Mouse (Mus musculus) left cerebral cortex, postnatal 10 days (tissue): Measurements from ENCODE around the gene Tmem198b. TPM values are rescaled to one million over a fixed set of nuclear protein-coding genes. Genes with fewer than 3 reads are reported as not detected.
"Not testable (repeated sequence)": the region's sequence is repeated elsewhere in the genome, so short reads cannot be mapped to it uniquely, and the experiment has no call there.

Source experiments
- DNase-seq, 2 experiments: peaks; one replicate each; pipeline ENCODE4 v3.0.0; 2021 to 2022; ENCODE audit warnings: low spot score in 2 of 2, mixed read lengths in 1 of 2; ENCODE audit errors: extremely low spot score in 1 of 2
- intact Hi-C: fragments of 180-260 bp; cut with DNase I; formaldehyde crosslinking; loops from one replicate; pipeline ENCODE4 v1.15.1; 2025
- total RNA-seq, 2 experiments: library from RNA; stranded (reverse); gene quantifications; 2 replicates each; pipeline ENCODE4 v1.2.3; 2021

Gene Tmem198b
- 10 to 100 TPM; 12.2 to 12.5 TPM for total RNA-seq

- intact Hi-C loops = no loop called here
These were observed at the start of gene Tmem198b for GRCm38 (mm10) chr10:128804271-128805091. Gene Tmem198b (minus strand): TSS chr10:128804370.

GRCm38 (mm10) chr10:128850339-128850738 lies 46.2 kb upstream of the Tmem198b start:
- intact Hi-C loops = no loop called here
- no peak for DNase-seq

More at GRCm38 (mm10) chr10:128804271-128805091, at the start of gene Tmem198b:
- DNase-seq = peak; percentile 73 to 83

GRCm38 (mm10) chr10:128848426-128848825 lies 44.3 kb upstream of the Tmem198b start:
- intact Hi-C loops = loop anchor here (5.0 kb wide), 2 partner anchors 44 to 124 kb away; partner anchors contain the start of gene Gdf11
- no peak for DNase-seq

GRCm38 (mm10) chr10:128846664-128847063 lies 42.5 kb upstream of the Tmem198b start:
- DNase-seq = no peak
- intact Hi-C loops = loop anchor here (5.0 kb wide), 2 partner anchors 46 to 126 kb away; partner anchors contain the start of gene Gdf11

GRCm38 (mm10) chr10:128845516-128845915 lies 41.3 kb upstream of the Tmem198b start:
- no peak for DNase-seq
- intact Hi-C loops = loop anchor here (5.0 kb wide), 2 partner anchors 47 to 127 kb away; partner anchors contain the start of gene Gdf11

GRCm38 (mm10) chr10:128843260-128843659 lies 39.1 kb upstream of the Tmem198b start:
- intact Hi-C loops = no loop called here
- DNase-seq = no peak

- DNase-seq = no peak
- intact Hi-C loops = no loop called here
These were observed 36.4 kb upstream of the Tmem198b start for GRCm38 (mm10) chr10:128840612-128841011.

- intact Hi-C loops = no loop called here
These were observed 35.3 kb upstream of the Tmem198b start for GRCm38 (mm10) chr10:128839434-128839833.

GRCm38 (mm10) chr10:128837400-128837799 lies 33.2 kb upstream of the Tmem198b start:
- intact Hi-C loops = no loop called here
- DNase-seq = no peak

More at GRCm38 (mm10) chr10:128839434-128839833, 35.3 kb upstream of the Tmem198b start:
- no peak for DNase-seq

- DNase-seq = no peak
- intact Hi-C loops = no loop called here
These were observed 19.7 kb upstream of the Tmem198b start for GRCm38 (mm10) chr10:128823821-128824220.

GRCm38 (mm10) chr10:128823087-128823486 lies 18.9 kb upstream of the Tmem198b start:
- DNase-seq, intact Hi-C loops: not testable (repeated sequence)

GRCm38 (mm10) chr10:128822135-128822534 lies 18.0 kb upstream of the Tmem198b start:
- intact Hi-C loops = no loop called here
- DNase-seq = no peak

- peak; percentile 98 to 99 for DNase-seq
- intact Hi-C loops = no loop called here
These were observed 17.3 kb upstream of the Tmem198b start, which contains the start of gene Ormdl2 for GRCm38 (mm10) chr10:128821358-128822056. Gene Ormdl2 (minus strand): TSS chr10:128821645.

GRCm38 (mm10) chr10:128820217-128820616 lies 16.0 kb upstream of the Tmem198b start:
- intact Hi-C loops = no loop called here
- DNase-seq = no peak

GRCm38 (mm10) chr10:128817033-128817432 lies 12.9 kb upstream of the Tmem198b start, which contains the start of gene Sarnp:
Gene Sarnp (plus strand): TSS chr10:128817333.
- intact Hi-C loops = no loop called here
- DNase-seq = no peak

- intact Hi-C loops = no loop called here
- DNase-seq = no peak
These were observed 2.8 kb upstream of the Tmem198b start for GRCm38 (mm10) chr10:128807018-128807417.

GRCm38 (mm10) chr10:128806086-128806485 lies 1.9 kb upstream of the Tmem198b start:
- intact Hi-C loops = no loop called here
- peak in 1 of 2 experiments; percentile 20 for DNase-seq

GRCm38 (mm10) chr10:128805092-128806000 lies 1.2 kb upstream of the Tmem198b start:
- intact Hi-C loops = no loop called here
- DNase-seq = peak; percentile 93 to 98
